Mouse (Mus musculus) small intestine, adult 2 months (tissue): ENCODE results near the gene Tnfrsf9. TPM values are rescaled to one million over a fixed set of nuclear protein-coding genes. Genes with fewer than 3 reads are reported as not detected.

Source experiments
- H3K27ac ChIP-seq: fragments of 200-500 bp; 2 replicates; pipeline ENCODE4 v1.5.1; 2012; ENCODE audit warnings: low read depth, low read length, control low read depth, inconsistent platforms; ENCODE audit not compliant: insufficient read depth
- H3K27me3 ChIP-seq: fragments of 200-500 bp; 2 replicates; pipeline ENCODE4 v1.6.1; 2012; ENCODE audit warnings: mild to moderate bottlenecking, moderate library complexity, low read length, inconsistent platforms; ENCODE audit not compliant: control insufficient read depth, insufficient read depth
- H3K36me3 ChIP-seq: fragments of 200-500 bp; 2 replicates; pipeline ENCODE4 v1.6.1; 2012; ENCODE audit warnings: mild to moderate bottlenecking, low read length, control low read depth, inconsistent platforms; ENCODE audit not compliant: control insufficient read depth, insufficient read depth
- H3K4me1 ChIP-seq: fragments of 200-500 bp; 2 replicates; pipeline ENCODE4 v1.6.1; 2012; ENCODE audit warnings: low read length, inconsistent platforms, mixed read lengths; ENCODE audit not compliant: control insufficient read depth, insufficient read depth, insufficient read length
- H3K4me3 ChIP-seq: fragments of 200-500 bp; 2 replicates; pipeline ENCODE4 v1.5.1; 2012; ENCODE audit warnings: low read depth, mild to moderate bottlenecking, control low read depth, inconsistent platforms, low read length, moderate library complexity
- CTCF ChIP-seq: fragments of 200-500 bp; IDR thresholded peaks from 2 replicates; pipeline ENCODE4 v1.5.1; 2012; ENCODE audit warnings: low read depth, mild to moderate bottlenecking, control low read depth, inconsistent platforms, low read length, moderate library complexity, mixed read lengths; ENCODE audit not compliant: insufficient replicate concordance, insufficient read length; ENCODE audit errors: extremely low read depth
- POLR2A ChIP-seq: fragments of 200-500 bp; IDR thresholded peaks from 2 replicates; pipeline ENCODE4 v1.6.1; 2012; ENCODE audit warnings: low read depth, mild to moderate bottlenecking, control low read depth, inconsistent platforms, low read length, moderate library complexity
- whole genome bisulfite sequencing: fragments of 180-500 bp; shearing (Covaris S2); methylation state at CpG from one replicate; pipeline ENCODE4 v1.1.7; 2018; 5-methylcytosine and 5-hydroxymethylcytosine counted together
- polyA plus RNA-seq: library from polyadenylated mRNA; depleted of rRNA; stranded (reverse); fragments of >200 nt; gene quantifications from 2 replicates; pipeline ENCODE4 v1.2.3, GENCODE M21; 2012

Tnfrsf9 gene
- polyA plus RNA-seq, 1 experiment = 1.3 TPM

- no peaks in the 10 kb centered on the region for H3K36me3 ChIP-seq
- H3K4me1 ChIP-seq = no peaks in the 10 kb centered on the region
- no peak overlapping the region for H3K4me3 ChIP-seq
- no peak for TF ChIP-seq CTCF
- no peak for TF ChIP-seq POLR2A
- WGBS = 44% methylated on average over 10 of the region's 10 CpGs
- no peaks in the 10 kb centered on the region for H3K27me3 ChIP-seq
- H3K27ac ChIP-seq = no peak overlapping the region
Observed at GRCm38 (mm10) chr4:150927789-150928188, 13.4 kb downstream of the Tnfrsf9 start.

GRCm38 (mm10) chr4:150933503-150933902 is 19.1 kb downstream of the Tnfrsf9 start:
- Histone ChIP-seq H3K27ac (no peak overlapping the region), H3K27me3 (no peaks in the 10 kb centered on the region), H3K4me3 (no peak overlapping the region), H3K36me3 (no peaks in the 10 kb centered on the region), H3K4me1 (peaks cover 6% of the 10 kb centered on the region; the same call in 1 of the 2 replicates)
- TF ChIP-seq CTCF = no peak
- 72% methylated on average over 1 of the region's 1 CpGs for WGBS

GRCm38 (mm10) chr4:150937293-150938062 is 23.1 kb downstream of the Tnfrsf9 start:
- peak overlapping the region; percentile 12; the same call in 1 of the 2 replicates for H3K4me3 ChIP-seq
- H3K36me3 ChIP-seq = no peaks in the 10 kb centered on the region
- no peak overlapping the region for H3K27ac ChIP-seq
- H3K4me1 ChIP-seq = peaks cover 6% of the 10 kb centered on the region; the same call in 1 of the 2 replicates
- TF ChIP-seq CTCF (no peak), POLR2A (no peak)
- no peaks in the 10 kb centered on the region for H3K27me3 ChIP-seq
- WGBS = 70% methylated on average over 16 of the region's 16 CpGs

- Histone ChIP-seq H3K27me3 (no peaks in the 10 kb centered on the region), H3K4me1 (peaks cover 6% of the 10 kb centered on the region; the same call in 1 of the 2 replicates), H3K36me3 (no peaks in the 10 kb centered on the region), H3K27ac (no peak overlapping the region), H3K4me3 (peak overlapping the region; percentile 12; the same call in 1 of the 2 replicates)
- 17% methylated on average over 14 of the region's 14 CpGs for WGBS
- TF ChIP-seq POLR2A (no peak), CTCF (no peak)
Observed at GRCm38 (mm10) chr4:150938063-150938452, 23.7 kb downstream of the Tnfrsf9 start.

GRCm38 (mm10) chr4:150939991-150940651 is 25.8 kb downstream of the Tnfrsf9 start:
- H3K4me1 ChIP-seq = no peaks in the 10 kb centered on the region
- no peaks in the 10 kb centered on the region for H3K36me3 ChIP-seq
- H3K27ac ChIP-seq = no peak overlapping the region
- 44% methylated on average over 13 of the region's 13 CpGs for WGBS
- H3K27me3 ChIP-seq = no peaks in the 10 kb centered on the region
- H3K4me3 ChIP-seq = no peak overlapping the region
- no peak for TF ChIP-seq CTCF
- TF ChIP-seq POLR2A = no peak

GRCm38 (mm10) chr4:150944707-150945106 is 30.3 kb downstream of the Tnfrsf9 start:
- Histone ChIP-seq H3K4me1 (no peaks in the 10 kb centered on the region), H3K4me3 (no peak overlapping the region), H3K27ac (no peak overlapping the region), H3K36me3 (no peaks in the 10 kb centered on the region), H3K27me3 (no peaks in the 10 kb centered on the region)
- TF ChIP-seq CTCF (no peak), POLR2A (no peak)
- WGBS = 92% methylated on average over 7 of the region's 7 CpGs

- TF ChIP-seq POLR2A = no peak
- no peak for TF ChIP-seq CTCF
- no peaks in the 10 kb centered on the region for H3K36me3 ChIP-seq
- no peaks in the 10 kb centered on the region for H3K4me1 ChIP-seq
- H3K4me3 ChIP-seq = no peak overlapping the region
- no peaks in the 10 kb centered on the region for H3K27me3 ChIP-seq
- WGBS = 63% methylated on average over 10 of the region's 10 CpGs
- H3K27ac ChIP-seq = no peak overlapping the region
Observed at GRCm38 (mm10) chr4:150950972-150951371, 36.6 kb downstream of the Tnfrsf9 start.
